Mouse (Mus musculus) testis, adult 2 months (tissue): ENCODE results near the gene Pds5a. TPM values are rescaled to one million over a fixed set of nuclear protein-coding genes. Genes with fewer than 3 reads are reported as not detected.
A peak's percentile ranks its signal among the peaks of the same experiment; 100 is the strongest.
"Not testable (repeated sequence)": the region's sequence is repeated elsewhere in the genome, so short reads cannot be mapped to it uniquely, and the experiment has no call there.

Source experiments
- H3K27ac ChIP-seq: fragments of 200-500 bp; 2 replicates; pipeline ENCODE4 v1.5.1; 2012; ENCODE audit warnings: low read depth, low read length; ENCODE audit not compliant: control insufficient read depth, insufficient read depth
- H3K27me3 ChIP-seq: fragments of 200-500 bp; 2 replicates; pipeline ENCODE4 v1.6.1; 2012; ENCODE audit warnings: mild to moderate bottlenecking, low read length, moderate library complexity; ENCODE audit not compliant: control insufficient read depth, insufficient read depth
- H3K36me3 ChIP-seq: fragments of 200-500 bp; 2 replicates; pipeline ENCODE4 v1.6.1; 2012; ENCODE audit warnings: mild to moderate bottlenecking, low read length; ENCODE audit not compliant: control insufficient read depth, insufficient read depth
- H3K4me1 ChIP-seq: fragments of 200-500 bp; 2 replicates; pipeline ENCODE4 v1.6.1; 2012; ENCODE audit warnings: low read length; ENCODE audit not compliant: control insufficient read depth, insufficient read depth
- H3K4me3 ChIP-seq: fragments of 200-500 bp; 2 replicates; pipeline ENCODE4 v1.5.1; 2012; ENCODE audit warnings: low read depth, mild to moderate bottlenecking, low read length, moderate library complexity, mixed read lengths; ENCODE audit not compliant: control insufficient read depth
- CTCF ChIP-seq: fragments of 200-500 bp; IDR thresholded peaks from 2 replicates; pipeline ENCODE4 v1.5.1; 2012; ENCODE audit warnings: low read depth, mild to moderate bottlenecking, inconsistent platforms, low read length, moderate library complexity; ENCODE audit not compliant: control insufficient read depth, insufficient read depth, insufficient replicate concordance
- POLR2A ChIP-seq: fragments of 200-500 bp; IDR thresholded peaks from 2 replicates; pipeline ENCODE4 v1.6.1; 2012; ENCODE audit warnings: low read depth, mild to moderate bottlenecking, inconsistent platforms, low read length, moderate library complexity; ENCODE audit not compliant: control insufficient read depth
- polyA plus RNA-seq: library from polyadenylated mRNA; depleted of rRNA; stranded (reverse); fragments of >200 nt; gene quantifications from 2 replicates; pipeline ENCODE4 v1.2.3, GENCODE M21; 2012; rRNA removed

Pds5a gene
- 12.9 and 14.9 TPM in 2 replicates for polyA plus RNA-seq

- Histone ChIP-seq H3K27ac (peak within 1 kb of the TSS; percentile 93), H3K36me3 (no peaks in the 10 kb centered on the region), H3K27me3 (no peaks in the 10 kb centered on the region), H3K4me1 (peaks cover 2% of the 10 kb centered on the region), H3K4me3 (peak within 1 kb of the TSS; percentile 99)
- TF ChIP-seq POLR2A (peak; percentile 64), CTCF (no peak)
Measured at GRCm38 (mm10) chr5:65697836-65698758, at the start of gene Pds5a. TSS of gene Pds5a (minus strand) at chr5:65698273.

- Histone ChIP-seq H3K4me3 (no peak overlapping the region), H3K27ac (no peak overlapping the region)
- no peak for TF ChIP-seq POLR2A
- TF ChIP-seq CTCF: no peak
Measured at GRCm38 (mm10) chr5:65746908-65747307, 48.8 kb upstream of the Pds5a start.

GRCm38 (mm10) chr5:65739366-65739765 is 41.3 kb upstream of the Pds5a start:
- H3K4me1 ChIP-seq: no peaks in the 10 kb centered on the region
- H3K27me3 ChIP-seq: no peaks in the 10 kb centered on the region
- H3K4me3 ChIP-seq: no peak overlapping the region
- no peak overlapping the region for H3K27ac ChIP-seq
- no peak for TF ChIP-seq CTCF
- no peak for TF ChIP-seq POLR2A
- H3K36me3 ChIP-seq: no peaks in the 10 kb centered on the region

More at GRCm38 (mm10) chr5:65746908-65747307, 48.8 kb upstream of the Pds5a start:
- H3K4me1 ChIP-seq: peaks cover 3% of the 10 kb centered on the region; the same call in 1 of the 2 replicates
- H3K27me3 ChIP-seq: no peaks in the 10 kb centered on the region
- no peaks in the 10 kb centered on the region for H3K36me3 ChIP-seq

- TF ChIP-seq CTCF (no peak), POLR2A (no peak)
- Histone ChIP-seq H3K4me1 (no peaks in the 10 kb centered on the region; the same call in 1 of the 2 replicates), H3K4me3 (no peak overlapping the region)
Measured at GRCm38 (mm10) chr5:65735601-65736000, 37.5 kb upstream of the Pds5a start.

DNA sequence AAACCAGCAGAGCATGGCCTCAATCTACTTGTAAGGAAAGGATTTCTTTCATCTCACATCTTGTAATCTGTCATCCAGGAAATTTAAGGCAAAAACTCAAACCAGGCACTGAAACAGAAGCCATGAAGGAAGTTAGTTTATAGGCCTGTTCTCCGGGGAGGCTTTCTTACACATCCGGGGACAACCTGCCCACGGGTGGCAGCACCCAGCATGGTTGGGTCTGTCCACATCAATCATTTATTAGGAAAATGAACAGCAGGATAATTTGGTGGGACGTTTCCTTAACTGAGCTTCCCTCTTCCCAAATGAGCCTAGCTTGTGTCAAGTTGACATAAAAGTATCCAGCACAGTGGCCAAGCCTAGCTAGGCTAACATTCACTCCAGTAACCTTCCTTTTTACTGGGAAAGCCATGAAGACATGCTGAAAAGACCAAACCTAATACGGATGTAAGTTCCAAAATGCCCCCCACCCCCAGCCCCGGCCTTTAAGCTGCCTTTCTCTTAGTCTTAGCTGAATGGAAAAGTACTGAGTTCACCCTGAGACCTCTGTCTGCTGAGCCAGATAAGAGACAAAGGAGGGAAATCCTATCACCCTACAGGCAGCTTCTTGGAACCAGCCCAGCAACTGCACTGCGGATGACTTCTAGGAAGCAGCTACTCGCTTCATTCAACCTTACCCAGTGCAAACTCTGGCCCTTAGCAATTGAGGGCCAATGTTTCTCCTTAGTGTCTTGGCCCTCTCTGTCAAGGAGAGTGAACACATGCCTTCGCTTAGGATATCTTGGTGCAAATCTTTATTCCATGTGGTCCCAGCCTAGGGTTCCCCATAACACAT is 33.3 kb upstream of the Pds5a start:
- Histone ChIP-seq H3K4me1 (no peaks in the 10 kb centered on the region; the same call in 1 of the 2 replicates), H3K27ac (no peak overlapping the region)
- no peak for TF ChIP-seq CTCF
- TF ChIP-seq POLR2A: no peak

More at GRCm38 (mm10) chr5:65735601-65736000, 37.5 kb upstream of the Pds5a start:
- Histone ChIP-seq H3K27me3 (no peaks in the 10 kb centered on the region), H3K36me3 (no peaks in the 10 kb centered on the region), H3K27ac (no peak overlapping the region)

DNA sequence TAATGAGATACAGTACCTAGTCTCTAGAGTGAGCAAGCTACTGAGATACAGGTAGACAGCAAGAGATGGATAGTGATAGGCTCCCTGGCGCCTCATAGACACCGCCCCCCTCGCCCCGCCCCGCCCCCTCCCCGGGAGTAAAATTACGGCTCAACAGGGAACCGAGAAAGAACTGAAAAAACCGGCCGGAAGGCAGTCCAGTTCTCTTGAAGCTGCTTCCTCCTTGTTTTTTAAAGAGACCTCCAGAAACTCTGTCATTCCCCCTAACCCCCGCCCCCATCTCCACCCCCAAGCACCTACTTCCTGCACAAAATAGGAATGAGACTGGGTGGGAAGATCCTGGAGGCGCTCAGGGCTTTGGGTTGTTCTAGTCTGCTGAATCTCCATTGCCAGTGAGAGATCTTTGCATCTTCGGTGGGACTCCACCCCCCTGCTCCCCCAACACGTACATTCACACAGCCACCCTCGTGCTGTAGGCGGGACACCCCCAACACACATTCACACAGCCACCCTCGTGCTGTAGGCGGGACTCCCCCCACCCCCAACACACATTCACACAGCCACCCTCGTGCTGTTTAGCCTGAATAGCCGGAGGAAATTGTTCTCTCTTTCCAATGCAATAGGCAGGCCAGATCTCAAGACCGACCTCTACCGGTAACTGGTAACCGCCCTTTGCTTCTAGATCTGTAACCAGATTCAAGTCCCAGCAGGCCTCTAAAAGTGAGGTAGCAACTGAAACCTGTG is 26.4 kb upstream of the Pds5a start:
- TF ChIP-seq POLR2A (no peak), CTCF (no peak)
- Histone ChIP-seq H3K27me3 (no peaks in the 10 kb centered on the region), H3K27ac (peak overlapping the region; percentile 79), H3K4me3 (peak overlapping the region; percentile 81), H3K36me3 (no peaks in the 10 kb centered on the region), H3K4me1 (peaks cover 8% of the 10 kb centered on the region)

More for the DNA sequence above, 33.3 kb upstream of the Pds5a start:
- Histone ChIP-seq H3K4me3 (no peak overlapping the region), H3K36me3 (no peaks in the 10 kb centered on the region), H3K27me3 (no peaks in the 10 kb centered on the region)

GRCm38 (mm10) chr5:65718368-65718767 is 20.3 kb upstream of the Pds5a start:
- H3K36me3 ChIP-seq: no peaks in the 10 kb centered on the region
- no peaks in the 10 kb centered on the region; the same call in 1 of the 2 replicates for H3K4me1 ChIP-seq
- H3K27me3 ChIP-seq: no peaks in the 10 kb centered on the region
- no peak for TF ChIP-seq POLR2A
- no peak for TF ChIP-seq CTCF
- H3K27ac ChIP-seq: no peak overlapping the region
- H3K4me3 ChIP-seq: no peak overlapping the region

- not testable (repeated sequence) for H3K4me1 ChIP-seq, H3K27ac ChIP-seq, H3K27me3 ChIP-seq, H3K4me3 ChIP-seq, H3K36me3 ChIP-seq
Measured at GRCm38 (mm10) chr5:65717903-65718211, 19.8 kb upstream of the Pds5a start.
